Mouse (Mus musculus) bone marrow macrophage, adult 2 months (primary cell): ENCODE measurements around the gene Nemp1.

Experiments used
- CTCF ChIP-seq: IDR thresholded peaks from 2 replicates; pipeline ENCODE4 v1.5.1; 2012; ENCODE audit warnings: low read depth, mild to moderate bottlenecking, low read length, moderate library complexity
- POLR2A ChIP-seq: IDR thresholded peaks from 2 replicates; pipeline ENCODE4 v1.6.1; 2012; ENCODE audit warnings: mild to moderate bottlenecking, low read depth, low read length, borderline replicate concordance

DNA sequence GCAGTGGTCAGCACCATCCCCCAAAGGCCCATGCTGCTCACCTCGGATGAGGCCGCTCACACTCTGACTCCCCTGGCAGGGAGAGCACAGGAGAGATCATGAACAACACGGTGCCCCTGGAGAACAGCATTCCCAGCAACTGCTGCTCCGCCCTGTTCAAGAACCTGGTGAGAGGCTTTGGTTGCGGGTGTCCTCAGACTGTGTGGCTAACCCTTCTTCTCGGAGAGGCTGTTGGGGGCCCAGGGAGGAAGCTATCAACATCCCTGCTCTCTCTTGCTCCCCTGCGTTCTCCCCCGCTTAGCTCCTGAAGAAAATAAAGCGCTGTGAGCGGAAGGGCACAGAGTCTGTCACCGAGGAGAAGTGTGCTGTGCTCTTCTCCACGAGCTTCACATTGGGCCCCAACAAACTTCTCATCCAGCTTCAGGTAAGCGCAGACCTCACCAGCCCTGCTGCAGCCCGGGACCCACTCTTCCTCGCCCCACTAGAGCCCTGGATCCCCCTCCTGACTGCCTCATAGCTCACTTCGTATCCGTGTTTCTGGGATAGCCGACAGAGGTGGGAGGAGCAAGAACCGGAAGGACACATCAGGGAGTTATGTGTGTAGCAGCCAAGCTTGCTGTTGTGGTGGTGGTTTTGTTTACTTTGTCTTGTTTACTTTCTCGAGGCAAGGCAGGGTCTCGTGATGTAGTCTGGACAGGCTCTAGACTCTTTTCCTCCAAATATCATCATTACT is 13.6 kb upstream of the Nemp1 start:
- TF ChIP-seq CTCF (no peak), POLR2A (no peak)
